Mouse (Mus musculus) thymus, adult 2 months (tissue): ENCODE measurements around the gene Dhx34.

ENCODE experiments used
- CTCF ChIP-seq: fragments of 200-500 bp; IDR thresholded peaks from 2 replicates; pipeline ENCODE4 v1.5.1; 2012; ENCODE audit warnings: mild to moderate bottlenecking, control low read depth, low read length, moderate library complexity, borderline replicate concordance; ENCODE audit not compliant: control insufficient read depth, poor library complexity, insufficient read depth; ENCODE audit errors: extremely low read depth
- POLR2A ChIP-seq: fragments of 200-500 bp; IDR thresholded peaks from 2 replicates; pipeline ENCODE4 v1.6.1; 2012; ENCODE audit warnings: mild to moderate bottlenecking, low read length, control low read depth, moderate library complexity; ENCODE audit not compliant: control insufficient read depth, poor library complexity, insufficient read depth; ENCODE audit errors: extremely low read depth

GRCm38 (mm10) chr7:16240281-16240977 is 18.6 kb upstream of the Dhx34 start:
- TF ChIP-seq CTCF (no peak), POLR2A (no peak)
